Mouse (Mus musculus) naive thymus-derived CD4-positive, alpha-beta T cell, adult 2 months (primary cell): Measurements from ENCODE around the gene Ermn.

Experiments used
- DNase-seq: peaks from one replicate; pipeline ENCODE4 v3.0.0-alpha.2; 2011; ENCODE audit warnings: low read depth

Ermn gene

DNA sequence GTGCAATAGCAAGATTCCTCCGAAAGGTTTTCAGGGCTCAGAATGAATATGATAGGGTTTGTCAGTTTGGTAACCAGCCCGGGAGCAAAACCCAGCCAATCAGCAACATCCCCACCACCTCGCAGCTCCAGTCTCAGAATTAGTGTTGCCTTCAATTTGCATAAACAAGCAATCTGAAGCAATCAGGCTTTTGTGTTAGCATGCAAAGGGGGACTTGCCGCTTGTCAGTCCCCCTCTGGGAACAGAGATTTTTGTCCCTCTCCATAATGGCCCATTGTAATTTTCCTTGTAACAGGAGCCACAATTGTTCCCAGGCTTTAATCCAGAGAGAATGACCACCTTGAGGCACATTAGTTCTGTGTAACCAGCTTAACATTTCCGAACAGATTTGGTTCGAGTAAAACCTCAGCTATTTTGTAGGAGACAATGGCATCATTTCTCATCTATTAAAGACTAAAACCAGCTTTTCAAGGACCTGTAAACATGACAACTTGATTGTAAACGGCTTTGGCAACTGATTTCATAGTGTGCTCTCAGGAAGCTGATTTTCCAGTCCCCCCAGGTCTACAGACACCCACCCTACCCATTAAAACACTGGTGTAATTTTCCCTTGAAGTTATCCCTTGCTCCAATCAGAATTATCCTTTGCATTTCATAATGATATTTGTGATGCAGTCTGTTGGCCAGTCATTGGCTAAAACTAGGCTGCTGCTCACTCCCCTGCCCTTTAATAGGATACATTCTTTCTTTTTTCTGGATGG, at the start of gene Ermn:
Gene Ermn, minus strand, starts transcription at position 44 of the 761 bp plus-strand sequence.
- DNase-seq = no peak

- DNase-seq = no peak
These were observed 42.2 kb upstream of the Ermn start for GRCm38 (mm10) chr2:58094818-58095217.

DNA sequence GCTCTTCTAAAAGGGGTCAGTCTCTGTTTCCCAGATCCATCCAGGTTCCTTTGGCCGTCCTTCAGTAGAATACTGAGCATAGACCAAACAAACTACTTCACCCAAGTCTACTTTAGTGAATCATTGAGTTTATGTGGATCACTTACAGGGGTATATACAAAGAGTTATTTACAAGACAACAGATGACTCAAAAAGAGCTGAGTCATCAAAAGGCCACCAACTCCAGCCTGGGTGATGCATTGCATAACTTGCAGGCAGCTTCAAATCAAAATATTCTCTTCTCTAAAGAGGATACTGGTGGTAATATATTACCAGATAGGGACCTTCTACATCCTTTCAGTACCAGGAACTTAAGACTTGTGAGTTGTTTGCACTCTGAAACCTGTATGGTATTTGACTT, 33.8 kb upstream of the Ermn start:
- DNase-seq = no peak

- no peak for DNase-seq
These were observed 27.2 kb upstream of the Ermn start for GRCm38 (mm10) chr2:58079849-58080248.

DNA sequence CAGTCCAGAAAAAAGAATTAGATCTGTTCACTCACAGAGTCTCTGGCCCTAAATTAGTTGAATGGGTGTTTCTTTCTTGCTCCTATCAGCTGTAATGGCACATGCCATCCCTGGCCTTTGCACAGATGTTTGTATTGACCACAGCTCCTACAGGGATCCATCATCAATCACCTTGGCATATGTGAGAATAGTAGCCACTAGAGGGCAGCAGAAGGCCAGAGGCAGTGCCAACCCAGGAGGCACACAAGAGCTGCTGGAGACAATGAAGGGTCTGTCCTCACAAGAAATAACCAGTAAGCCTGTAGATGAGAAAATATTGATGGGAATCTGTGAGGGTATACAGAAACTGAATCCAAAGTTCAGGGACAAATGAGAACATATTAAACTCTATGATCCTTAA, 2.7 kb upstream of the Ermn start:
- DNase-seq = peak; percentile 87

- no peak for DNase-seq
These were observed 10.8 kb downstream of the Ermn start for GRCm38 (mm10) chr2:58041867-58042266.

- no peak for DNase-seq
These were observed 15.7 kb downstream of the Ermn start for GRCm38 (mm10) chr2:58036926-58037325.

DNA sequence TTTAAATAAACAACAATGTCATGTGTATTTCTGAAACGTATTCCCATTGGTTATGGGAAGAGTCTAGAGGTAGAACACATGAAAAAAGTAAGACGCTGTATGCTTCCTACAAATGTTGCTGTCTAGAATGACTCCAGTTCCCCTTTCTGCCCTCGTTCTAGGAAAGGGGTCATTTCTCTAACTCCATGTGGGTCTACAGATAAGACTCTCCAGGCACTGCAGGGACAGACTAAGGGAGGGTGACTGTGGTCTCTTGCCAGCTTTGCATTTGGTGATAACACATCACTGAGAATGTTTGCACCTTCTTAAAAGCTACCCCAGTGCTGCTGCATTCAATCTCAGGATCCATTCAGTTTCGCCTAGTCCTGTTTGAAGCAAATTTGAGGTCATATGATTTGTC, 17.0 kb downstream of the Ermn start:
- DNase-seq = no peak

DNA sequence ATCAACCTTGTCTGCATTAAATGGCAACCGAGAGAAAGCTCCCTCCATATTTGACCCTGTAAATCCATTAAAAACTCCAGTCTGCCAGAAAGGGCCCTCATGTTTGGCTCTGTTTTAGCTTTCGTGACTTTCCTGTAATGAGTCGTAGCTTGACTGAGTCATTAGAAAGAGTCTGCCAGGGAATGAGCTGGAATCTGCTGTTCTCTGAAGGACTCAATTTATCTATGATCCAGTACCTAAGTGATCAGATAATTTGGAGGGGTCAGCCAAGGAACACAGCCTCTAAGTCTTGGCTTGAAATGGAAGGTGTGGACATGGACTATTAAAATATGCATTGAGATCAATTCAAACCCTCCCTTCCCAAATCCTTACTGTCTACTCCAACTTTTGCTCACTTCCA, 21.2 kb downstream of the Ermn start:
- DNase-seq = no peak

- peak; percentile 79 for DNase-seq
These were observed 23.3 kb downstream of the Ermn start for GRCm38 (mm10) chr2:58029404-58029803.

- no peak for DNase-seq
These were observed 25.9 kb downstream of the Ermn start for GRCm38 (mm10) chr2:58026740-58027139.

GRCm38 (mm10) chr2:58023556-58023955, 29.1 kb downstream of the Ermn start:
- DNase-seq = no peak

DNA sequence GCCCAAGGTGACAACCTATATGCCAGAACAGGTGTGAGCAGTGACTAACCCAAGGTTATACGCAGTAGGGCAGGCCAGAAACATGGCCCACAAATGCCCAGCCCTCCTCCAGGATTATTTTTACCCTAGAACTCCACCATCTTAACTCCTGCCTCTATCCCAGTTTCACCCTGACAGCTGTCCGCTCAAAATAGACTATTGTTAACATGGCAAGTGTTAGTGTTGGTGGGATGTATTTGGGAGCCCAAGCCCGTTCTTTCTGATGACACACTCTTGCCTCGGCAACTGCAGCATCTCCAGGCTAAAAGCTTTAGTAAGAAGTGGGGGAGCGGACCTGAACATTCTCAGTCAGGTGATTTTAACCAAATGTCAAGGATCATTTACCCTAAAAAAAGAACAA, 45.6 kb downstream of the Ermn start:
- no peak for DNase-seq

DNA sequence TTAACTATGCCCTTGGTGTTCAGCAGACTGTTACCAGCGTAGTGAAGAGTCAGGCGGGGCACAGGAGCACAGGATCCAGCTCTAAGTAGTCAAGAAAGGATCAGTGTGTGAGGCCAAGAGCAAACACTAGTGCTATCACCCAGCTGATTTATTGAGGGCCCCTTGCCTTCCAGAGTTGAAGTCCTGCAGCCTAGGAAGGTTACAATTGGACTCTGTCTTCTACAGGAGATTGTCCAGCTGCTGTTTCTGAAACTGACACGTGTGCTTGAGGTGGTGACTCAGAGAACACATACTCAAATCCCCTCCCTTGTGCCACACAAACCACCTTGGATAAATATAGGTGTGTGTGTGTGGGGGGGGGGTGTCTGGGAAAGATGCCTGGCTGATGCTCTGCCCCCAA, 51.2 kb downstream of the Ermn start:
- DNase-seq = no peak

- DNase-seq = no peak
These were observed 54.8 kb downstream of the Ermn start, which contains the start of gene Galnt5 for GRCm38 (mm10) chr2:57997752-57998430. Gene Galnt5 (plus strand): TSS chr2:57997884.
